Mouse (Mus musculus) heart, embryonic 14.5 days (tissue): ENCODE results near the gene Pard3. TPM values are rescaled to one million over a fixed set of nuclear protein-coding genes. Genes with fewer than 3 reads are reported as not detected.

Source experiments
- ATAC-seq: fragments of 200-750 bp; cut with Nextera tagmentation; 2 replicates; pipeline ENCODE4 v1.8.0; 2017; ENCODE audit warnings: low read depth, moderate TSS enrichment; ENCODE audit not compliant: insufficient number of reproducible peaks, insufficient read depth, low FRiP score
- H3K27ac ChIP-seq, 2 experiments: fragments of 200-500 bp in 1 of 2; fragments of 300-500 bp in 1 of 2; sonication (generic) in 1 of 2; replicated peaks in 1 of 2; 2 replicates each; pipeline ENCODE4 v1.5.1; 2012 to 2014; ENCODE audit warnings: low read depth in 2 of 2, low read length in 2 of 2, control low read depth in 1 of 2, mild to moderate bottlenecking in 1 of 2, mixed read lengths in 1 of 2; ENCODE audit not compliant: control insufficient read depth in 1 of 2, insufficient read depth in 1 of 2
- H3K27me3 ChIP-seq: fragments of 300-500 bp; sonication (generic); 2 replicates; pipeline ENCODE4 v1.6.1; 2014; ENCODE audit warnings: mild to moderate bottlenecking, low read length, control low read depth; ENCODE audit not compliant: control insufficient read depth, insufficient read depth
- H3K36me3 ChIP-seq: fragments of 300-500 bp; sonication (generic); 2 replicates; pipeline ENCODE4 v1.6.1; 2014; ENCODE audit warnings: mild to moderate bottlenecking, control low read depth, low read length, mixed read lengths; ENCODE audit not compliant: control insufficient read depth, insufficient read depth
- H3K4me1 ChIP-seq, 2 experiments: fragments of 200-500 bp in 1 of 2; fragments of 300-500 bp in 1 of 2; sonication (generic) in 1 of 2; 2 replicates each; pipeline ENCODE4 v1.6.1; 2012 to 2014; ENCODE audit warnings: low read length in 2 of 2, control low read depth in 1 of 2, mixed read lengths in 1 of 2; ENCODE audit not compliant: control insufficient read depth in 2 of 2, insufficient read depth in 2 of 2
- H3K4me2 ChIP-seq: fragments of 300-500 bp; sonication (generic); 2 replicates; pipeline ENCODE4 v1.6.1; 2014; ENCODE audit warnings: mild to moderate bottlenecking, low read length
- H3K4me3 ChIP-seq, 2 experiments: fragments of 200-500 bp in 1 of 2; fragments of 300-500 bp in 1 of 2; sonication (generic) in 1 of 2; 2 replicates each; pipeline ENCODE4 v1.5.1; 2012 to 2014; ENCODE audit warnings: low read length in 2 of 2, mild to moderate bottlenecking in 2 of 2, control low read depth in 1 of 2, low read depth in 1 of 2, moderate library complexity in 1 of 2; ENCODE audit not compliant: control insufficient read depth in 1 of 2, insufficient read depth in 1 of 2
- H3K9ac ChIP-seq: fragments of 300-500 bp; sonication (generic); 2 replicates; pipeline ENCODE4 v1.6.1; 2014; ENCODE audit warnings: mild to moderate bottlenecking, low read length
- H3K9me3 ChIP-seq: fragments of 300-500 bp; sonication (generic); 2 replicates; pipeline ENCODE4 v1.6.1; 2016; ENCODE audit warnings: low read length, control low read depth; ENCODE audit not compliant: control insufficient read depth
- WGBS: fragments of 180-500 bp; shearing (Covaris S2); extraction: QIAGEN DNeasy Blood & Tissue Kit; methylation state at CpG from one replicate; pipeline ENCODE4 v1.1.7; 2014; 5-methylcytosine and 5-hydroxymethylcytosine counted together
- polyA plus RNA-seq: library from polyadenylated mRNA; unstranded; fragments of >200 nt; fragmentation: Nextera tagmentation; extraction: Ambion mirVana; gene quantifications from 2 replicates; pipeline ENCODE4 v1.2.1, GENCODE M21; 2014

Pard3 gene
- polyA plus RNA-seq, 1 experiment from 2014 or later: 21.2 TPM

DNA sequence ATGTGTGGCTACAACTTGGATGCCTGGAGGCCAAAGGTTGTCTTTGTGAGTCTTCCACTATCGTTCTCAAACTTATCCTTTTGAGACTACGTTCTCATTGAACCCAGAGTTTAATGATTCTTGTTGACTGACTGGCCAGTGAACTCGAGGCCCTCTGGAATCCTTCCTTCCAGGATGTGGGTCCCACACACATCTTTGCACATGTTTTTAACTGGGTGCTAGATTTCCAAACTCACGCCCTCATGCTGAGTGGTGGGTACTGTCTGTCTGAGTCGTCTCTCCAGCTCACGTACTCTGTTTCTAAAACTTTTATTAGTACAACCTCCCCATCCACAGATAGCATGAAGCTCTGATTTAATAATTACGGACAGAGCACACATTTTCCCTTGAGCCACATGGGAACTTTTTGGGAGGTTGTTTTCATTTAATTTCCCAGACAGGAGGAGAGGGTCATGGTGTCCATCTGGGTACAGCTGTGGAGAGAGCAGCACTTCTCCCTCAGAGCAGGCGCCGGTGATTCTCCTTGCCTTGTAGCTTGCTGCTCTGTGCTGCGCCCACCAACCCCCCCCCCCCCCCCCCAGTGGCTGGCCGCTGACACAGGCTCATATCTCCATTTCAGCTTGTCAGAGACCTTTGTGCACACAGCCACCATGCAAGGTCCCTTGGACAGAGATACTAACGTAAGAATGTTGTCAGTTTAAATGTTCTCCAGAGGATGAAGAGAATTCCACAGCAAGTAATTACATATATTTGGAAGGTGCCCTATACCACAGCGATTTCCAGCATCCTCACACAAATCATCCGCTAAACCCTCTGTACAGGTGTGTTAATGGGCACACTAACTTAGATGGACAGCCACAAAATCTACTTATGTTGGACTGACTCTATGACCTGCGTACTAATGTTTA, 165.9 kb downstream of the Pard3 start:
- 67% methylated on average over 14 of the region's 15 CpGs for WGBS
- 0 out of 2 replicates have a peak overlapping the region, but pooled peaks have one; percentile 10 for H3K9ac ChIP-seq
- no peaks in the 10 kb centered on the region for H3K9me3 ChIP-seq
- no peak overlapping the region for H3K4me3 ChIP-seq
- no peak overlapping the region for H3K4me2 ChIP-seq
- H3K4me1 ChIP-seq: peaks cover 6 to 28% of the 10 kb centered on the region in 2 experiments
- H3K27ac ChIP-seq: no peak overlapping the region
- no peak for ATAC-seq
- H3K36me3 ChIP-seq: no peaks in the 10 kb centered on the region
- no peaks in the 10 kb centered on the region for H3K27me3 ChIP-seq

DNA sequence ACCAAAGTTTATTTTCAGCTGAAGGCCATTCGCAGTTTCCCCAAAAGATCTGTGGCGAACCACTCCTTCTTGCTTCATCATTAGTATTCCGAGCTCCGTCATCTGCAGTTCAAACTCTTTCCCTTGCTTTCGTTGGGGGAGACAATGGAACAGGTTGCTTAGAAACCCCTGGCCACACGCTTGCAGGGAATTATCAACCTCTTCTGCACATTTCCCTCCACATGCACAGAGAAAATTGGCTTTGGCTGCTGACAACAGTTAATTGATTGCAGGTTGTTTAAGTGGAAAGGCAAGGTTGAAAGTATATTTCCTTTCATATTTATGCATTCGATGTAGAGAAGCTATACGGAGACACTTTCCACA, 166.5 kb downstream of the Pard3 start:
- Histone ChIP-seq H3K4me3 (no peak overlapping the region), H3K27ac (no peak overlapping the region), H3K9ac (no peak overlapping the region), H3K36me3 (no peaks in the 10 kb centered on the region), H3K4me1 (peaks cover 6 to 28% of the 10 kb centered on the region in 2 experiments), H3K4me2 (no peak overlapping the region), H3K27me3 (no peaks in the 10 kb centered on the region), H3K9me3 (no peaks in the 10 kb centered on the region)
- WGBS: 77% methylated on average over 8 of the region's 8 CpGs
- ATAC-seq: no peak

DNA sequence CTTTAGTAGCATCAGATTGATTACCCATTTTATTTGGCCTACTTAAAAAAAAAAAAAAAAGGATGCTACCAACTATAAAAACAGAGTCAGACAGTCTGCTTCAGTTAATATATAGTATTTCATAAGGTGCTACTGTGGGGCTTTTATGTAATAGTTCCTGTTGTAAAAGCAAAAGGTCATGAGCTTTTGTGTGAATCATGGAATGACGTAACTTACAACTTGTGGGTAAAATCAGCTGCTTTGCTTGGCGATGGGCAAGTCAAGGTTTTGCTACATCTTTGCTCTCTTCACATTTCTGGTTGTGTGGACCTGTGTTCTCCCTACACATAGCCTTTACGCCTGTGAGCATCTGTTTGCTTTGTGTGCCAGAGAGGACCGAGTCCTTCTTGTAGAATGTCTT, 179.7 kb downstream of the Pard3 start:
- H3K9ac ChIP-seq: no peak overlapping the region
- H3K27me3 ChIP-seq: no peaks in the 10 kb centered on the region
- no peak overlapping the region for H3K4me2 ChIP-seq
- WGBS: 89% methylated on average over 4 of the region's 4 CpGs
- no peak overlapping the region for H3K27ac ChIP-seq
- no peak for ATAC-seq
- H3K4me1 ChIP-seq: peaks cover 4 to 8% of the 10 kb centered on the region in 2 experiments
- H3K9me3 ChIP-seq: no peaks in the 10 kb centered on the region
- H3K4me3 ChIP-seq: no peak overlapping the region
- H3K36me3 ChIP-seq: no peaks in the 10 kb centered on the region

DNA sequence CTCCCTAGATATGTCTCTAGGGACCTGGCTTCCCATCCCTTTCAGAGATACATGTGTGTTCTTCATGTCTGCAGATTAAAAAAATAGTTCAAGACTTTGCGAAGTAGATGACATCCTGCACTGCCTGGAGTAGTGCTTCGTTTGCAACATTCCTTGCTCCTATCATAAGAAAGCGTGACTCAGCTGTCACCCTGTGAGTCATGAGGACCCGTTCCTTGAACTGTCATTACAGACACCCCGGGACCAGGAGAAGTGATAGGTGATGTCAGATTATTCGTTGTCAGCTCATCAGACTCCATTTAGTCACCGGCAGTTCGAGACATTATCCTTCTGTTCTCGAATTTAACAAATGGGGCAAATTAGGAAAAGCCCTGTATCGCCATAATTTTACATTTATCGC, 180.1 kb downstream of the Pard3 start:
- Histone ChIP-seq H3K9me3 (no peaks in the 10 kb centered on the region), H3K9ac (no peak overlapping the region), H3K27me3 (no peaks in the 10 kb centered on the region), H3K4me1 (peaks cover 6 to 11% of the 10 kb centered on the region in 2 experiments), H3K4me3 (no peak overlapping the region), H3K27ac (no peak overlapping the region), H3K4me2 (no peak overlapping the region), H3K36me3 (no peaks in the 10 kb centered on the region)
- WGBS: 51% methylated on average over 11 of the region's 11 CpGs
- ATAC-seq: no peak

DNA sequence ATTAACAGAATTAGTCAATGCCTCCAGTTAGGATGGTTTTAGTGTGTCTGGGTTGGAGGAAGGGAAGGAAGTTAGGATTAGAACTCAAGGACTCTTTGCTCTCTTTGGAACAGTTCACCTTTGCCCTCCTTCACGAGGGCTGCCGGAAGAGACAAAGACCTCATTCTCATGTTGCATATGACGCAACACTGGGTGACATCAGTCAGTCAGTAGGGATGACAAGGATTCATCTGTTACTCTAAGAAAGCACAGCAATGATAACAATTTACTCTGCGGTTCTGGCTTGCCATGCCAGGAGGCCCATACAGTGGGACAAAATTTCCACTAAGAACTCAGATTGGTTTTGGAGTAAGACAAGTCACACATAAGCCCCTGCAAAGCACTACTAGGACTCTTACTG, 187.1 kb downstream of the Pard3 start:
- no peak for ATAC-seq
- no peaks in the 10 kb centered on the region for H3K36me3 ChIP-seq
- peaks cover 12 to 25% of the 10 kb centered on the region in 2 experiments for H3K4me1 ChIP-seq
- no peak overlapping the region for H3K27ac ChIP-seq
- 62% methylated on average over 4 of the region's 4 CpGs for WGBS
- H3K27me3 ChIP-seq: no peaks in the 10 kb centered on the region
- no peak overlapping the region for H3K4me3 ChIP-seq
- H3K9ac ChIP-seq: no peak overlapping the region
- no peak overlapping the region for H3K4me2 ChIP-seq
- no peaks in the 10 kb centered on the region for H3K9me3 ChIP-seq

DNA sequence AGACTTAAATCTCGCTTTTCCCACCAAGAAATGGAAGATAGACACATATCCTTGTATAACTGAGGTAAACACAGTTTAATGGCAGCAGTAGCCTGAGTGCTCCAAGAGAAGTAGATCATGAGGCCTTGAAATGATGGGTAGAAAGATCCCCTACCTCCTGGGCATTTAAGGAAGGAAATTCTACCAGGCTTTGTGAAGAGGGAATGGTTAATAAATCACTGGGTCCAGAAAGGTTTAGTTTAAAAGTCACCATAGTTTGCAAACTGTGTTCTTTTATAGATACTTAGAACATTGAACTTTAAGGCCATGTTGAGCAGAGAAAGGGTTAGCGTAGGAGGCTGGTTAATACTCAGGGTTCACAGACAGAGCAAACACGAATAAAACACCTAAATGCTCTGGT, 187.8 kb downstream of the Pard3 start:
- no peaks in the 10 kb centered on the region for H3K9me3 ChIP-seq

DNA sequence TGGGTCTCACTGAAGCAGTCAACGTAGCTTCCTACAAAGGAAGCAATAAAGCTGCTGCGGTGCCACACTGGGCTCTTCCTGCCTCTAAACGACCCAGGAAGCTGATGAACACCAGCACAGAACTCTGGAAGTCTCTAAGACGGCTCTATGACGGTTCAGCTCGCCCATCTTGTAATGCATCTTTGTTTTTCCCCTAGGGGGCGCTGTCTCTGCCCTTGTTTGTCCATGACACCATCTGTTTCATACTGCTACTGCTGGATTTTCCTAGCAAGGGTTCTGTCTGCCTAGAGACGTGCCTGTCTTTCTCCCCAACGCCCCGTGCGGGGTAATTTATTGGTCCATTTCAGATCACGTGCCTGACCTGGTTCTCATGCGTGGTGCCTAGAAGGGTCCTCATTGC, 188.3 kb downstream of the Pard3 start:
- no peaks in the 10 kb centered on the region for H3K27me3 ChIP-seq
- no peak overlapping the region for H3K9ac ChIP-seq
- H3K27ac ChIP-seq: no peak overlapping the region
- H3K9me3 ChIP-seq: no peaks in the 10 kb centered on the region
- WGBS: 86% methylated on average over 13 of the region's 13 CpGs
- H3K36me3 ChIP-seq: no peaks in the 10 kb centered on the region
- no peak overlapping the region for H3K4me3 ChIP-seq
- peaks cover 12 to 25% of the 10 kb centered on the region in 2 experiments for H3K4me1 ChIP-seq
- no peak overlapping the region for H3K4me2 ChIP-seq
- ATAC-seq: no peak

More for the DNA sequence above, 187.8 kb downstream of the Pard3 start:
- 90% methylated on average over 3 of the region's 3 CpGs for WGBS
- Histone ChIP-seq H3K27ac (no peak overlapping the region), H3K4me2 (no peak overlapping the region), H3K36me3 (no peaks in the 10 kb centered on the region), H3K9ac (no peak overlapping the region), H3K4me1 (peaks cover 12 to 25% of the 10 kb centered on the region in 2 experiments), H3K4me3 (no peak overlapping the region), H3K27me3 (no peaks in the 10 kb centered on the region)
- no peak for ATAC-seq
